Mouse (Mus musculus) spleen, adult 2 months (tissue): ENCODE data around the gene Tdg.

ENCODE experiments used
- CTCF ChIP-seq: fragments of 200-500 bp; IDR thresholded peaks from 2 replicates; pipeline ENCODE4 v1.5.1; 2011; ENCODE audit warnings: mild to moderate bottlenecking, inconsistent platforms; ENCODE audit not compliant: insufficient read depth, insufficient read length, insufficient replicate concordance; ENCODE audit errors: extremely low read depth
- POLR2A ChIP-seq: fragments of 200-500 bp; IDR thresholded peaks from 2 replicates; pipeline ENCODE4 v1.6.1; 2011; ENCODE audit warnings: low read depth, low read length, inconsistent platforms

- TF ChIP-seq POLR2A: no peak
- no peak for TF ChIP-seq CTCF
Observed at GRCm38 (mm10) chr10:82696453-82697079, 66.9 kb downstream of the Tdg start.
